Mouse (Mus musculus): ENCODE results near the gene Ddx19a.
A peak's percentile ranks its signal among the peaks of the same experiment; 100 is the strongest.
"Not testable (repeated sequence)": the region's sequence is repeated elsewhere in the genome, so short reads cannot be mapped to it uniquely, and the experiment has no call there.

Gene Ddx19a

DNA sequence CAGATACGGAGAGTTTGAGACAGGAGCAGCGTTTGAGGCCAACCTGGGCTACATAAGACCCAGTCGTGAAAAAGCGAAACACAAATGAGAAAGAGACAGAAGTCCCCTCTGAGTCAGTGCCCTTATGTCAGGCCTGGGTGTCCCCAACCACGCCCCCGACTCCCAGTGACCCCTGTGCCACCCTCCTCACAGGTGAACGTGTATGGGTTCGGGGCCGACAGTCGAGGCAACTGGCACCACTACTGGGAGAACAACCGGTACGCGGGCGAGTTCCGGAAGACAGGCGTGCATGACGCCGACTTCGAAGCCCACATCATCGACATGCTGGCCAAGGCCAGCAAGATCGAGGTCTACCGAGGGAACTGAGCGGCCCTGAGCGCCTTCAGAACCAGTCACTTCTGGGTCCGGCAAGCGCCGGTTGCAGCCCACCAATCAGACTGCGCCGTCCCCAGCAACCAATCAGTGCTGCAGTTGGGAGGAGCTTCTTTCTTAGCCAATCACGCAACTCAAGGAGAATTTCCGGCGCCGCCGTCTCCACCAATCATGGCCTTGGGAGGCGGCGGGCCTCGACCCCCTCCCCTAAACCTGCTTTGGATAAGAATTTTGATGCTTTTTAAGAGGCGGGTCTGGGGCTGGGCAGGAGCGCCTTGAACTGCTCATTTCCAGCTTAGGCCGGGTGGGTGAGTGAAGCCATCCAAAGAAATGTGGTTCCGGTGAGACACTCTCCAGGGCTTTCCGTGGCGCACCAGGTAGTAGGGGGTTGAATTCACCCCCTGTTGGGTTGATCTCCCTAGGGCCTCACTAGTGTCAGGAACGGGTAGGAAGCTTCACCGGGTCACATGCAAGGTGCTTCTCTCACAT lies 27.5 kb downstream of the Ddx19a start:
- peak; percentile 80 to 86 for DNase-seq

DNA sequence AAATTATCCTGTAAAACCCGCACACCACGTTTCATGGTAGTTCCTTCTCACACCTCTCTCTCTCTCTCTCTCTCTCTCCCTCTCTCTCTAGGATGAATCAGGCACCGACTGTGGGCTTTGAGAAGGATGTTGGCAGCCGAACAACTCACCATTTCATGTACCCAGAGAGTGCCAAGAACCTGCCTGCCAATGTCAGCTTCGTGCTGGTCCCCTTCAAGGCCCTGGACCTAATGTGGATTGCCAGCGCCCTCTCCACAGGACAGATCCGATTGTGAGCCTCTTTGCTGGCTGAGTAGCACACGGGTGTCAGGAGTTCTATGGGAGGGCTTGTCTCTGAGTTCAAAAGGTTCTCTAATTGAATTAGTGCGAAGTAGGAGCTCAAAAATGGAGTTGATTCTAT lies 30.3 kb downstream of the Ddx19a start:
- DNase-seq = peak; percentile 80 to 86

DNA sequence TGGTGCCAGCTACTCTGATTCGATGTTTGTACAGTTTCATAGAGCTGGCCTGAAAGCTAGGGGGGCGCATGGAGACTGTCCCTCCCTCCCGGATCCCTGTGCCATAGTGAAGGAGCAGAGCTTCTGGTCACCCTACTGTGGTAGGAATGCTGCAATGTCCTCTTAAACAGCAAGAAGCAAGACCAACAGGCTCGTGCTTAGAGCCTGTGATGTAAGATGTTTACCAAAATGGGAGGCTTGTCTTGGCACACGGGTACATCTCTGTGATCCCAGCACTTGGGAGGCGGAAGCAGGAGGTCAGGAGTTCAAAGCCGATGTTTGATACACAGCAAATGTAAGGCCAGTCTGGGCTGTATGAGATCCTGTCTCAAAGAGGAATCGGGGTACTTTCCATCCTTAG lies 31.0 kb downstream of the Ddx19a start:
- peak in 1 of 2 experiments; percentile 29 for DNase-seq

DNA sequence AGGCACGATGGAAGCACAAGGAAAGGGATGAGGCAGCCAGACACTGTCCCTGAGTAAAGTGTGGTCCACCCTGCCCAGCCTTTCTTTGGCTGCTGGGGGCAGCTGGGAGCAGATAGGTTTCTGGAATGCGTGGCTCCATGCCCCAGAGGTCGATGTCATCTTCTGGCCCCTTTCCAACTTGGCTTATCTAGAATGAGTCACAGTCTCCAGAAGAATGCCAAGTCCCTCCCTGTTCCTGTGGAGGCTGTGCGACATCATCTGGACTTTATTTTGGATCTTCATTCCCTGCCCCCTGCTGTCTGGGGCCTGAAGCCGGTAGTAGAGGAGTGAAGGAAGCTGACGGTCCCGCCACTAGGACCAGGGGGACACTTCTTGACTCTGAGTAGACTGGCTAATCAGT lies 32.0 kb downstream of the Ddx19a start:
- DNase-seq = peak; percentile 86 to 88

DNA sequence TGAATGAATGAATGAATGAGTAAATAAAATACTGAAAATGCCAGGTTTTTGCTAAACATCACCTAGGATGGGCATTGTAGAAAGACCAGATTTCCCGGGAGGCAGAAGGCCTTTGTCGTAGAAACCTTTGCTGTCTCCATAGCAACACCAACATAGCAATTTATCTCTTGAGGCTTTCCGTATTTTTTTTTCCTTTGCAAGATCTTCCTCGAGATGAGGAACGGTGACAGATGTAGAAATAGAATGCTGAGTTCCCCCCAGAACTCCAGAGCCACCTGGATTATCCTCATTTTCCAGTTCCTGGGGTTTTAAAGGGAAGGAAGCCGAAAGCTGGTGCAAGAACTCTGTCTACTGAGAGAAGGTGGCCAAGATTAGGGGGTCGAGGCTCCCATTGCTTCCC lies 32.9 kb downstream of the Ddx19a start:
- peak in 1 of 2 experiments; percentile 10 for DNase-seq

DNA sequence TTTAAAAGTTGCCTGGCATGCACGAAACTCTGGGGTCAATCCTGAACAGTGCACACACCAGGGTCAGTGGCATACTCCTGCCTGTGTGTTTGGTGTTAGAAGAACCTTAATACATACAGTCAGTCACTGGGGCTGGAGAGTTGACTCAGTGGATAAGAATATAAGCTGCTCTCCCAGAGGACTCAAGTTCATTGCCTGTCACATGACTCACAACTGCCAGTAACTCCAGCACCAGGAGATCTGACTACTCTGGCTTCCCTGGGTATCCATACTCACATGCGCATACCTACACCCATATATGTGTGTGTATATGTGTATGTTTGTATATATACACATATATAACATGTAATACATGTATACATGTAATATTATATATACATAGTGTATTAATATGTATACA lies 34.5 kb downstream of the Ddx19a start:
- peak in 1 of 2 experiments; percentile 7 for DNase-seq

DNA sequence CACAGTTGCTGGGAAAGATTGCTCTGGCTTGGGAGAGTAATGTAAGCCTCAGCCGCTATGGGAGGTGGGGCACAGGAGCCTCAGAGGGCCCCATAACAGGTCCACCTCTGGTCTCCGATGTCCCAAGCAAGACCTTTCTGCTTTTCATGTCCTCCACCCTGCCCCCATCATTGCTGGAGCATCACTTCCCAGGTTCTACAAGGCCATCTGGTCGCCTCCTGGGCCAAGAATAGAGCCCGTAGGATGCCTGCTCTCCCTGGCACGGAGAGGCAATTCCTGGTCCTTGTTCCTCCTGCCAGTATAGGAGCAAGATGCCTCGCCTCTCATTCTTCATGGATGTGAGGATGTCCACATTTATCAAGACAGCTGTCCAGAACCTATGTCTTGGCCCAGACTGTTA lies 37.7 kb downstream of the Ddx19a start:
- DNase-seq = peak; percentile 92 to 94

DNA sequence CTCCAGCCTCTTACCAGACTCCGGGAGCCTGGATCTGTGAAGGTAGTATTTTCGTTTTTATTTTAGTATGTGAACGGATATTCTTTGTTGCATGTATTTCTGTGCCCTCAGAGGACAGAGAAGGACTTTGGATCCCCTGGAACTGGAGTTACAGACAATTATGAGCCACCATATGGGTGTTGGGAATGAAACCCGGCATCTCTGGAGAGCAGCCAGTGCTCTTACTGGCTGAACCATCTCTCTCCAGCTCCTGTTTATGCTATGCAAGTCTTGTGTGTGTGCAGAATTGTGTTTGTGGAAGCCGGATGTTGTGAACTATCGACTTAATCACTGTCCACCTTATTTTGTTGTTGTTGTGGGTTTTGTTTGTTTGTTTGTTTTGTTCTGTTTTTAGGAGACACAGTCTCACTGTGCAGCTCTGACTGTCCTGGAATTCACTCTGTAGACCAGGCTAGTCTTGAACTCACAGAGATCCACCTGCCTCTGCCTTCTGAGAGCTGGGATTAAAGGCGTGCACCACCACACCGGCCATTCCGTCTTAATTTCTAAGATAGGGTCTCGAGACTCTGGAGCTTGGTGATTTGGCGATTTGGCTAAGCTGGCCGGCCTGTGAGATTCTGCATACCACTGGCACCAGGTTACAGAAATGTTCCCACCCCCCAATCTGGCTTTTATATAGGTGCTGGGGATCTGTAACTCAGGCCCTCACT lies 38.4 kb downstream of the Ddx19a start:
- peak; percentile 85 to 92 for DNase-seq

DNA sequence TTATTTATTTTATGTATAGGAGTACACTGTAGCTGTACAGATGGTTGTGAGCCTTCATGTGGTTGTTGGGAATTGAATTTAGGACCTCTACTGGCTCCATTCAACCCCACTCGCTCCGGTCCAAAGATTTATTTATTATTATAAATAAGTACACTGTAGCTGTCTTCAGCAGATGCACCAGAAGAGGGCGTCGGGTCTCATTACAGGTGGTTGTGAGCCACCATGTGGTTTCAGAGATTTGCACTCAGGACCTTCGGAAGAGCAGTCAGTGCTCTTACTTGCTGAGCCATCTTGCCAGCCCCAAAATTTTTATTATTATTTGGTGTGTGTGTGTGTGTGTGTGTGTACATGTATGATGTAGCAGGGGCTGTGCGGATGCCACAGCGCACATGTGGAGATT lies 39.0 kb downstream of the Ddx19a start:
- not testable (repeated sequence) for DNase-seq

DNA sequence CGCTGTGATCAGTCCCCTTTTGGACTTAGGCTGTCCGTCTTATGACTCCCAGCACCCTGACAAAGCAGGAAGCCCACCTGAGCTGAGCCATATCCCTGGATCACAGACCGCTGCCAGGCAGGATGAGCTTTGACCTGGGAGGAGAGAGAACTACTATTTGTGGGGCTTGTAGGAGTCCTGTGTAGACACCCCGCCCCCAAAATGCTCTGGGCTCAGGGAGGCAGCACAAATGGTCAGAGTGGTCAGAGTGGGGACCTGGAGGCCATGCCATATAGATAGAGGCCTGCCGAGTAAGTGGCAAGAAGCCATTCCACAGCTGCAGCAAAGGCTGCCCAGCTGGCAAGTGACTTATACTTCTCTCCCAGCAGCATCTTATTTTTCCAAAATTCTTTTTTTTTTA lies 39.5 kb downstream of the Ddx19a start:
- peak; percentile 50 to 60 for DNase-seq

DNA sequence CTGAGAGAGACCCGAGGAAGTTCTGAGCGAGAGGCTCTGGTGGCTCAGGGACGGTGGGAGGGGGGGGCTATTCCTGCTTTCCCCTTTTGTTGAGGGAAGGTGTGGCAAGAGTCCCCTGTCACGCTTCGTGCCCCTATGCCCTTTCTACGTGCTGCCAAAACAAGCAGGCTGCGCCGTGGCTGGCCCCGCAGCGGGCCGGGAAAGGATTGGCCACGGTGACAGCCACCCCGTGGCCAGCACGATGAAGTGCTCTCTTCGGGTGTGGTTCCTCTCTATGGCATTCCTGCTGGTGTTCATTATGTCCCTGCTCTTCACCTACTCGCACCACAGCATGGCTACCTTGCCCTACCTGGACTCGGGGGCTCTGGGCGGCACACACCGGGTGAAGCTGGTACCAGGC lies 40.1 kb downstream of the Ddx19a start:
- peak; percentile 76 to 81 for DNase-seq

DNA sequence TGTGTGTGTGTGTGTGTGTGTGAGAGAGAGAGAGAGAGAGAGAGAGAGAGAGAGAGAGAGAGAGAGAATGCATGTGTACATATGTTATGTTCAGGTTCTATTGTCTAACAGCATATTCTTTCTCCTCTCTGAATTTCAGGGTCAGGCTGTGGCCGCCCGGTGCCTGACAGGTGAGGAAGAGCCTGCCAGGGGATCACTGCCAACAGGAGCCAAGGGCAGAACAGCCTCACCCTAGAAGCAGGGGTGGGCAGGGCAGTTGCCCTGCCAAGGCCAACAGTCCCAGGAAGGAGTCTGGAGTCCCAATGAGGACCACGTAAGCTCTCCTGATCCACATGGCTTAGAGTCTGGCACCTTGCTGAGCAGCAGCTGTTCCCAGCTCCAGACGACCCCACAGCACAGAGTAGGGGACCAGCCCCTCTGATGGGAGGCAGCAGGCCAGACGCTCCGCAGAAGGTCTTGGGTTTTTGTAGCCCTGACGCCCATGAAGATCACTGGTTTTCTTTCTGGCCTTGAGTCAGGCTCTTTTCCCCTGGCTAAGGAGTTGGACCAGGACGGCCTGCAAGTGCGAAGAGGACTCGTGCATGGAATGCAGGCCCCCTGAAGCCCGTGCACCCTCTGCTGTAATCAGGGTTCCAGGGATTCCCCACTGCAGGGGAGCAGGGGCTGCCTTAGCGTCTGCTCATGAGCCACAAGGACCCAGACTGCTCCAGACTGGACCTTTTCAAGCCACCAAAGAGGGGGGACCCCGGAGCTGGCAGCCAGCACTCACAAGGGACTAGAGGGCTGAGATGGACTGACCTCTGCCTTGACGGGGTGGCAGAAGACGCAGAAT lies 40.8 kb downstream of the Ddx19a start:
- peak; percentile 53 to 72 for DNase-seq

DNA sequence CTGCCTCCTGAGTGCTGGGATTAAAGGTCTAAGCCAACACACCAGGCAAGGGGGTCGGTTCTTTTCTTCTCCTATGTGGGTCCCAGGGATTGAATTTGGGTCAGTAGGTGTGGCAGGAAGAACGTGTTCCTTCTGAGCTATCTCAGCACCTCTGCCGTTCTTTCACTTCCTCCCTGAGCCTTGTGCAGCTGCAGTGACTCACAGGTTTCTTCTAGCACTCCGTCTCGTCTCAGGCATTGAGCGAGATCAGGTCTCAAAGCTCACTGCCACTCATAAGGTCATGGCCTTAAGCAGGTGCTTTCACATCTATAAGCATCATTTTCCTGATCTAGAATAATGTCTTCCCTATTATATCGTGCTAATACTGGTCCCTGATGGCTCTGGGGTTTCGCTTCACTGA lies 42.8 kb downstream of the Ddx19a start:
- no peak for DNase-seq

DNA sequence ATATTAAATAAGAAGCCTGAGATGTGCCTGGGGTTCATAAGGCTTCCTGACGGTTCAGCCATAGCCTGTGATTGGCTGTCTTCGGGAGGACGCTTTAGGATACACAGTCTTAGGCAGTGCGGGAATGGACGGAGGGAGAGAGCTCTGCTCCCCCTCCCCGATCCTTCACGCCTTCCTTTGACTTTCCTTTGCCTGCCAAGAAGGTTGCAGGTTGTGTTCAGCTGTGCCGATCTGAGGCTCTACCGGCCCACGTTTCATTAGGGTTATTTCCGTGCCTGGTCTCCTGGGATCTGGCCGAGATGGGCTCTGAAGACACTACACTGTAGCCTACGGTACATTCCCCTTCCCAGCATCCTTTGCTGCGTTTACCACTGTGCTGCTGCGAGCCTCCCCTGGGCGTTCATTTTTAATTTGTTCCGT lies 47.5 kb downstream of the Ddx19a start:
- no peak for DNase-seq

DNA sequence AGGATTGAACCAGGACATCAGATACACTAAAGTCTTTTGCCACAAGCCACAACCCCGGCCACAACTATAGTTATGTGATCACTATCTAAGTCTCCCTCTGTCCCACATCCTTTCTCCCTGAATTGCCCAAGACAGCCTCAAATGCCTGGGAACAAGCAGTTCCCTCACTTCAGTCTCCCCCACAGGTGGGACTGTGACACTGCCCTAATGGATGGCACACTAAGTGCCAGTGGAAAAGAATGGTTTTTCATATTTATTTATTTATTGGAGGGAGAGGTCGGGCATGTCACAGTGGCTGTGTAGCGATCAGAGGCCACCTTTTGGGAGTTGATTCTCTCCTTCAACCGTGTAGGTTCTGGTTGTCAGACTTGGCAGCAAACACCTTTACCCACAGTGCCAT lies 51.9 kb downstream of the Ddx19a start:
- no peak for DNase-seq

DNA sequence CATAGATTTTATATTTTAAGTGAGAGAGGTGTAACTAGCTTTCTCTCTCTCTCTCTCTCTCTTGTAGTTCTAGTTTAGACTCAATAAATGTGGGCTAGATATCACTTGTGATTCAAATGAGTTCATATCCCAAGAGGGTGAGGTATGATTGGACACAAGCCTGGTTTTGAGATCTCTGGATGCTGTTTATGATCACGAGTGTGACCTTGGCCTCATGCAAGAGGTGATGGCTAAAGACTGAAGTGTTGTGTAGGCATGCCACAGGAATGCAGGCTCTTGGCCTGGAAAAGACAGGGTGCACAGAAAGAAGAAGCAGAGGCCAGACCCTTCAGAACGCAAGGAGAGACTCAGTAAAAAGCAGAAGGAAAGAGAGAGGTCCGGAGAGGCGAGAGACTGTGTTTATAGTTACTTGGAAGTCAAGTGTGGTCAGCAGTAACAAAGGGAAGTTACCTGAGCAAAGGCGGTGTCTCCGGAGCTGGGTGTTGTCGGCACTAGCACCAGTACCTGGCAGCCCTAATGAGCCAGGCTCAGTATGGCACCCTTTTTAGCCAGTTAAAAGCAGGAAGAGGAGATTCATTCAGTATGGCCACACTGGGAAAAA lies 53.2 kb downstream of the Ddx19a start:
- no peak for DNase-seq

DNA sequence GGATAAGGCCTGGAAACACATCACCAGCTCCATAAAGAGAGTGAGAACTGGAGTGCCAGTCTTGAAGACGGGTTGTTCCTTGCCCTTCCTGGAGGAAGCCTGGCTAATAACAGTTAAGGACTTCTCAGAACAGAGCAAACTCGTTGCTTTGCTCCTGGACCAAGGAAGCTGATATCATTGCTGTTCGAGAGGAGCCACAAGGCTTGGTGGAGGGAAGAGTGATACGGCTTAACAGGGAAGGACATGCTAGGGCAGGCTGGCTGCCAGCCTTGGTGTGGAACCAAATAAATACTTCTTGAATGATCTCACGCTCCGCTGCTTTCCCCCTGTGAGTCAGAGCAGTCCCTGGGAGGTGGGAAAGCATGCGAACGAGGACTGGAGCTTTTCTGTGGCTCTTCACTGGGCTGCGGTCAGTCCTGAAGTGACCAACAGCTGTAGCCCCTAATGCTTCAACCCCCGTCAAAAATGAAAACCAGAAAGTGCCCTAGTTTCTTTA lies 56.1 kb downstream of the Ddx19a start:
- peak; percentile 89 to 91 for DNase-seq

DNA sequence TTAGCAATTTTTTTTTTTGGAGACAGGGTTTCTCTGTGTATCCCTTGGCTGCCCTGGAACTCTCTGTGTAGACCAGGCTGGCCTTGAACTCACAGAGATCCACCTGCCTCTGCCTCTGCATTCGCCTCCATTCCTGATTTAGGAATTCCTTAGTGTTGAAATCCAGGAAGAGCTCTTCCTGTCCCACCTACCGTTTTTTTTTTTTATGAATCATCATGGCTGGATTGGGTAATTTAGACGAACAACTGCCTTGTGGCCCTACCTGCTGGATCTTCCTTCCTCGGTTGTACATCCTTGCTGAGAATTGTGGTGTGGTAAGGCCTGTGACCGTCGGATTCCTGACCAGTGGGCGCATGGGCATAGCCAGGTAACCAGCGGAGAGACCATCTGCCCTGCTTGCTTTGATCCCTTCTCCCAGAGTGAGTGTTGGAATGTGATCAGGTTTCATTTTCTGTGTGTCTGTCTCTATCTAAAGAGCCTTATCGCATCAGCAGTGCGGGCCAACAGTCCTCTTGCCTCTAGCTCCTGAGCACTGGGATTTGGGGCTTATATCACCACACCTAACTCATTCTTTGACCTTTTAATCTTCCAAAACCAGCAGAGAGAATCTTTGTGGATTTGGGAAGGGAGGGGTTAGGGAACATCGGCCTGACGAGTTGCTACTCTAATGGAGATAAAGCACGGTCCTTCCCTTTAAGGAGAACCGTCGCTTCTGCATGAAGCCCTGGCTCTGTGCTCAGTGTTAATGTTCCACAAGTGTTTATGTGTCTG lies 56.7 kb downstream of the Ddx19a start:
- peak; percentile 81 to 92 for DNase-seq

DNA sequence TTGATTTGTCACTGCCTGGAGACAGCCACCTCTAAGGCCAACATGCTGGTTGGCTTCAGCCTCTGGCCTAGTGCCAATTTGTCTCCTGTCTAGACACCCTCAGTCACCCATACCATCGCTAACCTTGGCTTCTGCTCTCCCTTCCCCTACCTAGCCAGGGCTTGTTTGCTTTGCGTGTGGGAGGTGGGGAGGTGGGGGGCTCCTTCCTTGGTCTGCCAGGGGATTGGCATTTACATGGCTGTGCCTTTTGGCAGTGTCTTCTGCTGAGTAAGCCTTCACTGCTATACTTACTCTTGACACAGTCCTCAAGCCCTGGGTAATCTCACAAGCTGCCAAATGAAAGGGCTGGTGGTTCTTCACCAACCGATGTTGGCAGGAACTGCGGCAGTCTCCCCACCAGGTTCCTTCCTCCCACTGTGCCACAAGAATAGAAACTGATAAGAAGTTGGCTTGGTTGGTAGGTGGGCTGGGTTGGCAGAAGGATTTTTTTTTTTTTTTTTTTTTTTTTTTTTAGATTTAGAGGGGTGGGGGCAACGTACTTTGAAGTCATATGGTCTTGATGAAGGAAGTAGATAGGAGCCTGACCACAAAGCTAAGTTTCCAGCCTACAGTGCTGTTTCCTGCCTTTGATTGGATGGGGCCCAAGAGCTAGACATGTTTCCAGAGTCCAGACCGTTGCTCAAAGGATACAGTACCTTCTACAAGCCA lies 58.6 kb downstream of the Ddx19a start:
- DNase-seq = peak; percentile 83 to 91

DNA sequence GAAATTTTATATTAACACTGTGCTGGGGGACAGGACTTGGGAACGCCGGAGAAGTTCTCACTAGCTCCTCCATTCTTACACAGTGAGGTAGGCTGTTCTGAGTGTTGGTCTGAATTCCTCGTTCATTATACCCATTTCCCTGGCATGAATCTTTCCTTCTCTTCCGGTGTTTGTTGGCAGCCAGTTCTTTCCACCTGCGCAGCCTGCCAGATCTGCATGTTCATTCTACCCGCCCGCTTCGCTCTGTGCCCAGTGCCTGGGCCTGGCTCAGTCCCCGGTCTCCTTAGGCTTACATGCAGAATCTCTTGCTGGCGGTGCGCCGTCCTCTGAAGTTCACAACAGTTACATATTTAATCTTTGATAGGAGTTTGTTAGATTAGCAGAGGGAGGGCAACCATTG lies 61.4 kb downstream of the Ddx19a start:
- peak; percentile 73 to 80 for DNase-seq

DNA sequence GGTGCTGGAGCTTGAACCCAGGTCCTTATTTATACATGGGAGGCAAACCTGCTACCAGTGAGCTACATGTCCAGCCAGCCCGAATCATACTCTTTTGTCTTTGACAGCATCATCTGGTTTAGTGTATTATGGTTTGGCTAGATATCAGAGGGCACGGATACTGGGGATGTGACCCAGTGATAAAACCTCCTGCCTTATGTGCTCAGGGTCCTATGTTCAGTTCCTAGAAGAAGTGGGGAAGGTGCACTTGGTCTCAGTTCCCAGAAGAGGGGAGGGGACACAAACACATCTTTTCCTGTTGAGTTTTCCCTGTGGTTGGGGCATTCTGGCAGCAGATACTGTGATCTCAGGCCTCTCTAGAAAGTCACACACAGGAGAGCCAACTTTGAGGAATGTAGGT lies 64.3 kb downstream of the Ddx19a start:
- DNase-seq = no peak

Data from cerebellum, postnatal 14 days (tissue).